Mouse (Mus musculus) layer of hippocampus, adult 18-20 months (tissue): ENCODE data around the gene Astn2. TPM values are rescaled to one million over a fixed set of nuclear protein-coding genes. Genes with fewer than 3 reads are reported as not detected.

Experiments used
- DNase-seq, 2 experiments: peaks; one replicate each; pipeline ENCODE4 v3.0.0; 2022; ENCODE audit warnings: low spot score in 2 of 2
- total RNA-seq, 2 experiments: library from RNA; stranded (reverse); gene quantifications; 2 replicates each; pipeline ENCODE4 v1.2.3; 2021

Gene Astn2
- total RNA-seq, 2 experiments from 2014 or later: 23.6 to 24.0 TPM

DNA sequence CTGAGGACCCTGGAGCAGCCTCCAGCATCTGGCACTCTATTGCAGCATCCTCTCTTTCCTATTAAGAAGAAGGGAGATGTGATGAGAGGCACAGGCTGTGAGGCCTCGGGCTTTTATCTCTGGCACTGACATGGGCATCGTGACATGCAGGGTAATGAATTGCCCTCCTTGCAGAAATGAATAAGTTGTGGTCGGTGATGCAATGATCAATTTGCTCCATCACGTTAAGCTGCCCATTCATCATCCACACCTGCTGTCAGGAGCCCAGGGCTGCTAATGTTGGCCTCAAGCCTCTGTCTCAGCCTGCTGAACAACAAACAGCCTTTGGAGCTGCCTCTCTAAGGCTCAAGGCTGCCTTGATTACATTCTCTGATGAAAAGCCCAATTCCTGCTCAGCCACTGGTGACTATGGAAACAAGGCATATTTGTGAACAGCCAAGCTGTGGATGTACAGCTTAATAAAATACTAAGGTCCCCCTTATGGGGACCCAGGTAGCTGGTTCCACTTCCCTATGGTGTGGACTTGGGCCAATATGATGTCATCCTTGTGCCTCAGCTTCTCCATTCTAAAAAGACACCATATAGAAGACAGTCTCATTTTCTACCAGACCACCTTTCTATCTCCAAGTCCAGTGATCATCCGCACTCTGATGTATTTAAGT is 515.9 kb downstream of the Astn2 start:
- DNase-seq: no peak

DNA sequence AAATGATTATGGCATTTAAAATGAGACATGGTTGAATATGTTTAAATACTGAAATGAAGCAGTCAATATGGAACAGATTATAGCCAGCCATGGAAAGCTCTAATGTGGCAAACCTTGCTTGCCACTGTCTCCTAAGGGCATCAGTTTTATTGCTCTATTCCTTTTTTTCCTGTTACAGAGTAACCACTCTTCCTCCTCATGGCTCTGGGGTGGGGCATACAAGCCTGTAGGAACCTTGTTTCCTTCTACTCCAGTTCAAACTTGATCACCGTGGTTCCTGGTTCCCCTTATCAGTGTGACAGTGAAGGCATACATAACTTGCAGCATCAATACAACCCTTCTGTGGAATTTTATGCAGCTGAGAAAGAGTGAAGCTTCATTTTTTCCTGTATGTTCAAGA is 517.5 kb downstream of the Astn2 start:
- DNase-seq: no peak

DNA sequence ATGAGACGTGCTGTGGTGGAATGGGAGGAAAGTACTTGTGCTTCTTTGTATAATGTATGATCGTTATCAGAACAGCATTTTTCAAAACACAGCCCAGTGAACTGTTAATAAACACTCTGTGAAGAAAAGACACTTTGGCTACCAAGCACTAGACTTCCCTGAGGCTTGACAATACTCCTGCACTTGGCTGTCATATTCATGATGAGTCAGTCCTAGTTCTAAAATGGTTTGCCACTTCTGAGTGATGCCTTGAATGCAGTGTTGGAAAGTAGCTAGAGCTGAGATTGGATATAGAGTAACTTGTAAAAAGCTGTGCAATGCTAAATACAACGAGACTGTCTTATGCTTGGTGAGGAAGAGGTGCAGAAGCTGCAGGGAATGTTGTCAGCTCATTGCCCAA is 518.5 kb downstream of the Astn2 start:
- no peak for DNase-seq

DNA sequence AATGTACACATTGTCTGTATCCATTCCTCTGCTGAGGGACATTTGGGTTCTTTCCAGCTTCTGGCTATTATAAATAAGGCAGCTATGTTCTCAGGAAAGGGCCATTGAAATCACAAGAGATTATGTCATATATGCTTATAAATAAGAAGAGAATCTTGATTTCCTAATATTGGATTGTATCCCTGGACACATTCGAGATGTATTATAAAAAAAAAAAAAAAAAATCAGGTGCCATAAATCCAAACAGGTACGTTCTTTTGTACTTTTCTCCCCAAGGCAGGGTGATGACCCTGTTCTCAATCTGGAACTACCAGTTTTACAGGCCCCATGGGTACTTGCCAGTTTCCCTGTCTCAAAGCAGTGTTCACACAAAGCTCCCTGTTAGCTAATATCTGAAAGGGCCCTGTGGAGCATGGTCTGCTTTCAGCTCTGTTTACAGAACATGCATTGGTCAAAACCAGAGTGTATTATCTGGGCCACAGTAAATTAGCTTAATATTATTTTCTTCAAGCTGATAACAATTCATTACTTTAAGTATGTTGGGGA is 530.1 kb downstream of the Astn2 start:
- no peak for DNase-seq

DNA sequence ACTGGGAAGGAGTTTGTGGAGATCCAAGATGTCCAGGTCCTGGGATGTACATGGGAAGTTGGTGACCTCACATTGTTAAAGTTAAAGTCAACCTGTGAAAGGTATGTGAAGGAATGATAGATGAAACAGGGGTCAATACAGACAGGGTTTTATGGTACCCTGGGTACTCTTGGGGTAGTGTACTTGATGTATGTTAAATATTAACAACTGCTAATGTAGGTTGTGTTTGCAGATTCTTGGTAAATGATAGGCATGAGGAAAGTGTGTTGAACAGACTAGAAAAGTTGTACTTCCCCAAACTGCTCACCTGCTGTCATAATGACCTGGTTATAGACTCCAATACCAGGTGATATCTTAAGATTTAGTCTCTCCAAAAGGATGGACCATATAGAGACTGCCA is 539.9 kb downstream of the Astn2 start:
- DNase-seq: no peak

DNA sequence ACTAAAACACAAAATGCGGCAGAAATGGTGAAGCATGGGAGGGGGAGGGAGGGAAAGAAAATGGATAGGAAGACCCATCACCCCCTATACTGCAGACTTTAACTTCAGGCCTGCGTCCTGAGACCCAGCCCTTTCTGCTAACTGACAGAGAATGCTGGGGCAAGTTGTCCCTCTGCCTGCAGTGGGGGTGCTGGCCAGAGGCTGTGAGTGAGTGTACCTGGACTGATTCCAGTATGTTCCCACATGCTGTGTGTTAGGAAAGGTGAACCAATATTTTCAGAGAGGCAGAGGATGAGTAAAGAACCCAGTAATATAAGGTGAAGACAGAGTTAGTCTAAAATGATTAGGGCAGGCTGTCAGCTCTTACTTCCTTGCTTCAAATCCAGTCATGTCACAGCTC is 561.2 kb downstream of the Astn2 start:
- DNase-seq: no peak

DNA sequence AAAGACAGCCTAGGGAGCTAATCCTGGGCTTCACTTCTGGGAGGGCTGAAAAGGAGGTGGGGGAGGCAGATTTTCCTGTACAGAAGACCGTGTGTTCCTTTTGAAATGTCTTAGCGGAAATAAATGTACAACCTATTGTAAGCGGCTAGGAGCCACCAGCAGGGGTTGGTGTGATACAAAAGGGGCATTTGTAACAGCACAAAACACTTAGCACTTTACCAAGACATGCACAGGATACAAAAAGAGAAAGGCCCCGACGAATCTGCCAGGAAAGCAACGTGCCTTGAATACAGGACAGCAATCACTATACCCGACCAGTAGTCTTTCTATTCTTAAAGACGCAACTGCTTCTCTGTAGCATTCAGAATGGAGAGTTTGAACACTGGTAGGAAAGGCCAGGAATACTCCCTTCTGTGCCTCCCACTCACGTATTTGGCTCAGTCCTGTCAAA is 564.8 kb downstream of the Astn2 start:
- peak; percentile 8 to 43 for DNase-seq

DNA sequence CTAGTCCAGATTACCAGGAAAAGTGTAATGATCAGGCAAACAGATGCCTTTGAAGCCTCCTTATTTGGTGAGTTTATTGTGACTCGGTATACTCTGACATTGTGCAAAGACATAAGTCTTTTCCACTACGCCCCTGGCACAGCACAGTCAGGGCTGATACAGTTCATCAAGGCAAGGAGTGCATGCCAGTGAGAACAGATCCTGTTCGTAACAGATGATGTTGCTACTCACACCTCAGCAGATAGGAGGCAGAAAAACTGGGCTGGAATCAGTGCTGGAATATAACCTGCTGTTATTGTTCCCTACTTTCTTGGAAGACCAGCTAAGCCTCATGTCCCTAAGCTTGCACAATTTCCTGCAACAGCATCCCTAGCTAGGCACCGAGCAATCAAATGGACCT is 565.6 kb downstream of the Astn2 start:
- DNase-seq: no peak

DNA sequence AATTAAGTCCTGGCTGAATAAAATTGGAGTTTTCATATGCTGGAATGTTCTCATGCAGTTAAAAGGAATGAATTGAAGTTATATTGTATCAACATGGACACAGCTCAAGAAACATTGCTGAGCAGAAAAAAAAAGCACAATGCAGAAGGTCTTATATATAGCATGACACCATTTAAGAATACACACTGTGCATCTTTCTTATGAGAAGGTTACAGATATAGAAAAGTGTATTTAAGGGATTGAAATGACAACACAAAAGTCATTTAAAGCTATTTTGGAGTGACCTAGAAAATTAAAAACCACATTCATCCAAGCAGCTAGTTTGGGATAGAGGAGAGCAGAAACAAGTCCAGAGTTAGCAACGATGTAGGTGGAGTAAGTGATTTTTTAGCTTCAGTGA is 571.4 kb downstream of the Astn2 start:
- no peak for DNase-seq

DNA sequence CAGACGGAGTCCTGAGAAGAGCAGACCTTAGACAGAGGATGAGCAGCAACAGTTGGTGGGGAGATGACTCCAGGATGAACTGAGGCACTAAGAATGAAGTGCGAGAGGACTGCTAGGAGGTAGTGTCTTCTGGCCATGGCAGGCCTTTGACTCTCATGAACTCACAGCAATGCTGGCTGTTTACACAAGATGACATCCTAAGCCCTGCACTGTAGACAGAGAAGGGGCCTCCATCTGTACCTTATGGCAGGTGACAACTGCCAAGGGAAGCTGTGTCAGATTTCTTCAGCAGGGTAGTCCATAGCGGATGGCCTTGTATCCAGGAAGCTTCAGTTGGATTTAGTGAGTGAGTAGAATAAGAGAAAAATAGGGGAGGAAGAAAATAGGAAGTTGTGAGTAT is 572.5 kb downstream of the Astn2 start:
- DNase-seq: no peak

DNA sequence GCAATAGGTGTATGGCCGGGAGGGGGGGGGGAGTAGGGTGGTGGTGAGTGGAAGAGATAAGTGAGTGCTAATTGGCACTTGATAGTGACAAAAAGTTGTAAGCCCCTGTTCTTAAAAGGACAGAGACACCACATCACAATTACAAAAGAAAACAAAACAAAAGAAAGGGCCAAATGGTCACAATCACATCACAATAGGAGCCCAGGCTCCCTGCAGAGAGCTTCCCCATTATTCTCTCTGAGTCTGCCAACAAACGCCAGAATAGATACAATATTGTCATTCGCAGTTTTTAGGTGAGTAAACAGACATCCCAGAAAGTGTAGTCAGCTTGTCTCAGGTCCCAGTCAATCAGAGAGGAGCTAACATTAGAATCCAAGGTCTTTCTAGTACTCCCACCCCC is 573.9 kb downstream of the Astn2 start:
- no peak for DNase-seq

DNA sequence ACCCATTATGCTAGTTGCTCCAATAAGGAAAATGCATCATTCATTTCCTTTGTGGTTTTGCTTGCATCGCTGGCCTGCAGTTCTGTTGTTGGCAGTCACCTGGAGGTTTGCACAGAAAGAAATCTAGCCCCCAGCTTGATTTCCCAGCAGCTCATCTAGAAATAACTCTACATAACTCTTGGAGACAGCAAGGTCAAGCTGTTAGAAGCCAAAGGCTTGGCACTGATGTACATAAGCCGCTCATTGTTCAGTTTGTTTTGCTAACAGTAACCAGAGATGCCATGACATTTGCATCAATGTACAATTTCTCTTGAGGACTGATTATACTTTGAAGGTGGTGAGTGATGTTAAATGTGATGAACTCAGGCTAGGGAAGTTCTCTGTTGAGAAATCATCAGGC is 583.3 kb downstream of the Astn2 start:
- DNase-seq: no peak

DNA sequence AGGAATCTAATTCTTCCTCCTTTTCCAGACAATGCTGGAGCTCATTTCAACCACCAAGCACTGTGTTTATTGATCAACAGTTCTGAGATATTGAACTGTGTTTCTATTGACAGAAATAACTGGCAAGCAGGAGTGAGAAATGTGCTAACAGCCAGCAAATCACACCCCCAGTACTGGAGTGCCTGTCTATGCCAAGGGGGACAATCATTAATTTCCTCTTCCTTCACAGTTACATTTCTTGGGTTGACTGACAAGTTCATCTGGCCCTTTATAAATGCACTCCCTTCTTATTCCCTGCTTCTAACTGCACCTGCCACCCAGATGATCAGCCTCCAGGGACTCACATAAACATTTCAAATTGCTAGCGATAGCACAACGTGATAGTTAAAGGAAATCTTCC is 584.2 kb downstream of the Astn2 start:
- DNase-seq: no peak

DNA sequence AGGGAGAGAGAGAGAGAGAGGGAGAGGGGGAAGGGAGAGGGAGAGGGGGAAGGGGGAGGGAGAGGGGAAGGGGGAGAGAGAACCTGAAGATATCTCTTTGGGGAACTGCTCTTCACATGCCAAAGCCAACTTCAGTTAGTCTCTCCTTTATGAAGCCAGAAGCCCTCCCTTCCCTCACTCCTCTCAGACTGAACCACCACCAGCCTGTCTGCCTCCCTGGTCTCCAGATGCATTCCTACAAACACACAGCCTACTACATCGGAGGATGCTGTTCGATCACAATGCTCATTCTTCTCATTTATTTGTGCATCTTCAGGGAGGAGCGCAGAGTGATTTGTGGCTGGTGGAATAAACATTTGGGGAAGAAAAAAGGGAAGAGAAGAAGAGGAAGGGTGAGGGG is 584.6 kb downstream of the Astn2 start:
- DNase-seq: peak in 1 of 2 experiments; percentile 30

DNA sequence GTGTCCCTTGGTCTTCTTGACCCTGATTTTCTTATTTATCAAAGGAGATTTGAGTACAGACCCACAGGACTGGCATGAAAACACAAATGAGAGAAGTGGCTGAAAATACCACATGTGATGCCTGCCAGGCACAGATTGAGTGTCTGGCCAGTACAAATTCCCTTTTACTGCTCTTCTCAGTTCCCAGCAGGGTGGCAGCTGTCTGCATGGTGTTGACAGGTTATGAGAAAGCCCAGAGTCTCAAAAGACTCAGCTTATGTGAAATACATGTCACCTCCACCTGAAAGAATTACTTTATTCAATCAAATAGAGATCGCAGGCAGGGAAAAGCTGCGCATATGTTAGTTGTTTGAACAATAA is 590.3 kb downstream of the Astn2 start:
- DNase-seq: no peak

DNA sequence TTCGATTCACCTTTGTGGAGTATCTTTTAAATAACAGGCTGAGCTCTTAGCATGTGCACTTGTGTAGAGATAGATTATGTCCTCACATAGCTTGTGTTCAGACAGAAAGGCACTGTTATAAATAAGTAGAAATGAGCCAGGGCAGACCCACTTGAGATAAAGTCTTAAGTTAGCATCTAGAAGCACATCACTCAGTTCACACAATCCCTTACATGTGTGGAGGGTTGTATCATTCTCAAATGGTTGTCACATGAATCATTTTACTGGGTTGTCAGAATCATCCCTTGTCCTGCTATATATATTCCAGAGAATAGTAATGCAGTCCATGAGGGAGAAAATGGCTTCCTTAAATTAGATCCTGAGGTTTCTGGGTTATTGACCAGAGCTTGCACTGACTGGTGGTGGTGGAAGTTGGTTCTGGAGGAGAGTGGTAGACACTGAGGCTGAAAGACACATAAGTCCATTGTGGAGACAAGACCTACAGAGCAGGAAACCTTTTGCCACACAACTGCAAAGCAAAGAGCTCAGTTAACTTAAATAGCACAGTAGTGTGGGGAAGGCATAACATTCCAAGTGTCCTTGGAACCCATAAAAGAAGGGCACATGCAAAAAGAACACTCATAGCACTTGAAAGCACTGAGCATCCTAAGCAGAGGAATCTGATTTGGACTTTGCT is 590.8 kb downstream of the Astn2 start:
- DNase-seq: no peak

DNA sequence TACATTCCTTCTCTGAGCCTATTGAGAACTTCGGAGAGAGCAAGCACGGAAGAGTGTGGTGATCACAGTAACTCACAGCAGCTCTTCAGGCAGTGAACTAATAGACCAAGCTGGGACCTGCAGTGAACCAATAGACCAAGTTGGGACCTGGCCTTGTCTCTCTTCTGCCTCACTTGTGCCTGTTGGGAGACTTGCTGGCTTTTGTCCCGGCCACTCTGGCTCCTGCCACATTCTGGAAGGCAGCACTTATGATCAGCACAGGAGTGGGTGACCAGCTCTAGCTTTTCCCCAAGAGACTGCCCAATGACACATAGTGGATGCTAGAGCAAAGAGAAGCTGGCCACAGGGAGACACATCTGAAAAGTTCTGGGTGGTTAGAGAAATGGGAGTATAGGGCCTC is 597.1 kb downstream of the Astn2 start:
- no peak for DNase-seq

DNA sequence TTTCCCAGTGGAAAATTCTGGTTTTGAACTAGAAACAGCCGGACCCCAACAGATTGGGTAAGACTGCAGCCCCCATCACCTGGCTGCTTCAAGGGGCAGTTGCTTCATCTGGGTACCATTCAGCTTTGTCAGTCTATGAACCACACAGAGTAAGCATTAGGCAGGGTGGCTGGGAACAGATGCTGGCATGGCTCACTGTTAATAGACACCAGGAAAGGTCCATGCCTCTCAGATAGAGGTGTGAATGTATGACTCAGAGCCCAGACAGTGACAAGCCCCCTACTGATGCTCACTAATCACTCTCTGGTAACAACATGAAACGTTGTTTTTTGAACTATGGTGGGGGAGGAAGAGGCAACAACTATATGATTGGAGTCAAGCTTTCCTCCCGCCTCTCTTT is 603.2 kb downstream of the Astn2 start:
- no peak for DNase-seq

DNA sequence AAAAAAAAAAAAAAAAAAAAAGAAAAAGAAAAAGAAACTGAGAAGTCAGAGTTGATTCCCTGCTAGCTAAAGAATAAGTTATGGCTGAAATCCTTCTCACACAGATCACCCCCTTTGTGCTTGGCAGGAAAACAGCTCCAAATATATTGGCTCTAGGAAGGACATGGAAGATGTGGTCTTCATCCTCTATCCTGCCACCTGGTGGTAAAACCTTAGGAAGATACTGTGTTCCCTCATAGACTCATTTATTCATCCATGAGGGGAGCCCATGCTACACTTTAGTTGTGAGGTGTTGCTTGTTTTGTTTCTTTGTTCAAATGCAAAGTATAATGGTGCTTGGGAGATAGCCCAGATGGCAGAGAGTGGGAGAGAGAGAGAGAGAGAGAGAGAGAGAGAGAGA is 613.4 kb downstream of the Astn2 start:
- peak in 1 of 2 experiments; percentile 36 for DNase-seq

DNA sequence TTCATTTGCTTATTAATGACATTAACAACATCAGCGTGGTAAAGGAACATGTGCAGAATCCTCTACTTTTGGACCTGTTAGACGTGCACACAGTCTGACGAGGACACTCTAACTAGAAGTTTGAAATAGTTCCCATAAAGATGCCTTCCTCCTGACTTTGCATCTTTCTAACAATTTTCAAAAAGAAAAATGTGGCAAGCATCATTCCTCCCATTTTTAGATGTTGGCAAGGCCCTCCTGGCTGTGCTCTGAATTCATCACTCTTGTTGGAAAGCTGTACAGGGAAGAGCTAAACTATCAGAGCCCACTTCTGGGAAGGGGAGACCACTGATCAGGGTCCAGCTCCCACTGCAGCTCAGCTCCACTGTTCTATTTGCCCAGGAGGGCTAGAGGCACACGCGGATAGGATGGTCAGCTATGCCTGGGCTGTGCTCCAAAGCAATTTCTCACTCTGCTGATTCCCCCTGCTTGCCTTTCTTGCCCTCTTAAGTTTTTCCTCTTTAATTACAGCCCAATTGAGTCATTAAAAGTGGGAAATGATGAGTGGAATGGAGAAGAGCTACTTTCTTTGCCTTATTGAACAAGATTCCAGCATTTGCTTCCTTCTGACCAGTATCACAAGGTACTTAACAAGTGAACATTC is 630.9 kb downstream of the Astn2 start:
- DNase-seq: no peak

DNA sequence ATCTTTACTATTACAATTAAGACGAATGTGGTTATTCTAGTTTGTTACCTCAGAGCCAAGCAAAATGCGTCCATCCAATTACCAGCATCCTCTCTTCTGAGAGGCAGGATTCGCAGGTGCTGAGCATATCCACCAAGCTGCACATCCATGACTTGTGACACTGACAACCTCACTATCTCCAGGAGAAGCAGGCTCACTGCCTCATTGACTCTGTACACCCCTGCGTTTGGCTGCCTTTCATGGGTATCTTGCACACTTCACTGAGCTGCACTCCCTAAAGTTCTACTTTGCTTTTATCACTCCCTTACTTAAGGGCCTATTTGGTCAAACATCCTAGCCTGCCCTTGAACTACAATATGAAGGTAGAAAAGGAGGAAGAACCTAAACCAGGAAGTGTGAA is 633.5 kb downstream of the Astn2 start:
- DNase-seq: no peak

DNA sequence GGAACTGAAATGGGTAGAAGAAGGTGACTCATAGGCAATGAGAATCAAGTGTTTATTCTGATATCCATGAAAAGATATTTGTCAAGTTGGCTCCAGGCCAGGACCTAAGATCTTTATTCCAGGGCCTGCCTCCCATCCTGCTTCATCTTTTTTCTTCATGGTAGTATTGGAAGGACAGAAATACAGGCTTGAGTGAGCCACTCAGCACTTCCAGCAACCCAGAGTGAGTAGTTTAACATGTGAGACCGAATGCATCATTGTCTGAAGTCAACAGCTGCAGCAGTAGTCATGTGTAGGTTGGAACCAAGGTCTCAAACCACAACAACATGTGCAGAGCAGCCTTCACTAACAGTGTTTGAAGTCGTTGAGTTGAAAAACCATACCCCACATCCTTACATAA is 636.5 kb downstream of the Astn2 start:
- peak in 1 of 2 experiments; percentile 17 for DNase-seq
